Mouse (Mus musculus) c-Kit-negative CD71-positive TER-119-positive erythroid progenitor cells, embryonic 14.5 days (primary cell): ENCODE measurements at regions not wholly inside any gene's neighbourhood (a gene's known extent, or its start where the extent isn't known, plus 50 kb on each side); places are given as distances from the start of the nearest gene placed in this dataset.
"Not testable (repeated sequence)": the region's sequence is repeated elsewhere in the genome, so short reads cannot be mapped to it uniquely, and the experiment has no call there.

Experiments used
- DNase-seq: peaks from one replicate; pipeline ENCODE4 v3.0.0-alpha.2; 2013; ENCODE audit warnings: low read depth, low spot score

DNA sequence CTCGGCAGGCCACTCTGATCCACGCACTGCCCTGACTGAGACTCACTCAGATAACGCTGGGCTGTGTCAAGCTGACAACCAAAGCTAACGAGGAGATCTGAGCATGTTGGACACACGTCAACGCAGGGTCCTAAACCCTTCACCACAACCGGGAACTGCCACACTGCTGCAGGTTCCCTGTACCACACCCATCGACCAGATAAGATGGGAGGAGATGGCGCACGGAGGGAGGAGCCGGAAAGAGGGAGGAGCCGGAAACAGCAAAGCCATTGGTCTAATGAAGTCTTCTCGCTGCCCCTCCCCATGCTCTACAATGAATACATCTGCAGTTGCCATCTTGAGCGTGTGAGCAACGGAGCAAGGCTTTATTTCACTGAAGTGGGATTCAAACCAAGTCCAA, 182.9 kb upstream of the Rpl38 start:
- no peak for DNase-seq

DNA sequence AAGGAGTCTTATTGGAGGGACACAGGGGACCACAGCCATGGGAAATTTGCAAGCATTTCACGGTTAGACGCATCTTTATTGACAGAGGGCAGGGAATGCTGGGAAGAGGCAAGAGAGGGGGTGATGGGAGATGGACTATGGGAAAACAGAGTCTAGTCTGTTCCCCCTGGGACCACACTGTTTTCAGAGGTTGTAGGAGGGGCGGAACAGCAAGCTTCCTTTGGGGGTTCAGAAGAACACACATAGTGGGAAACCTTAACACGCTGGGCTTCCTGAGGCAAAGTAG, 183.7 kb upstream of the Rpl38 start:
- no peak for DNase-seq

DNA sequence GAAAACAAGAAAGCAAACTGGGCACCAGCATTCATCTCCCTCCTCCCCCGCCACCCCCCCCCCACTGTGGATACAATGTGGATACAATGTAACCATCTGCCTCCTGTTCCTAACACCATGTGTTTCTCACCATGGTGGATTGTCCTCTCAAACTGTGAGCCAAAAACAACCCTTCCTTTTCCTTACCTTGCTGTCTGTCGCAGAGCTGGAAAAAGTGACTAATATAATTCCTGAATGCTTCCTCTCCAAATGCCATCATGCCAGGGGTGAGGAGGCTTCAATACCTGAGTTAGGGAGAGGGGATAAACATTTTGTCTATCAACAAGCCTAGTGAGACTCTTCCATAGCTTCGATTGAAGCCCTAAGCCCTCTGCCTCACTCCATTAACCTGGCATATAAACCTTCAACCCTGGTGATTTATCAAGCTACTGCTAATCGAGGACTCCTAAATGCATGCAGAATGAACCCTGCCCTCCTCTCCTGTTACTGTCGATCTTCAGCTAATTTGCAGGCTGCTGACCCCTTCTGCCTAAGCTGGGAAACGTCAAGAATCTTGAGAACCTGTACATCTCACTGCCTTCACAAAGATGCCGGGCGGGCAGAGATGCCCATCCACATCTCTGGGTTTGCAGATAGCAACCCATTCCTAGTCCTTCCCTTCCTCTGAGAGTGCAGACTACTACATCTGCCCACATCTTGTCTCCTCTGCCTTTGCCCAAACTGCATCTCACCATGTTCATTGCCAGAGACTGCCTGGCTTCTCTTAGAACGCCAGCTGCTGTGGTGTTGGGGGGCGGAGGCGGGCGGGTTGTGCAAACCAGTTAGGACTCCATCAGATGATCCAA, 184.3 kb upstream of the Rpl38 start:
- DNase-seq = no peak

DNA sequence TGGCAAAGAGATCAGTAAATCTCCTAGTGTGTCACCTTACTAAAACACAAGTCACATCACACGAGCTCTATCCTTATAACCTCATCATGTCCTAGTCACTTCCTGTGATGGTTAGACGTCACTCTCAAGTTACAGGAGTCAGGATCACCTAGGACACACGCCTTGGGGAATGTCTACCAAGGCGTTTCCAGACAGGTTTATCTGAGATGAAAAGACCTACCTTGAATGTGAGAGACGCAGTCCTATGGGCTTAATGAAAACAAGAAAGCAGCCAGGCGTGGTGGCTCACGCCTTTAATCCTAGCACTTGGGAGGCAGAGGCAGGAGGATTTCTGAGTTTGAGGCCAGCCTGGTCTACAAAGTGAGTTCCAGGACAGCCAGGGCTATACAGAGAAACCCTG, 185.0 kb upstream of the Rpl38 start:
- not testable (repeated sequence) for DNase-seq

DNA sequence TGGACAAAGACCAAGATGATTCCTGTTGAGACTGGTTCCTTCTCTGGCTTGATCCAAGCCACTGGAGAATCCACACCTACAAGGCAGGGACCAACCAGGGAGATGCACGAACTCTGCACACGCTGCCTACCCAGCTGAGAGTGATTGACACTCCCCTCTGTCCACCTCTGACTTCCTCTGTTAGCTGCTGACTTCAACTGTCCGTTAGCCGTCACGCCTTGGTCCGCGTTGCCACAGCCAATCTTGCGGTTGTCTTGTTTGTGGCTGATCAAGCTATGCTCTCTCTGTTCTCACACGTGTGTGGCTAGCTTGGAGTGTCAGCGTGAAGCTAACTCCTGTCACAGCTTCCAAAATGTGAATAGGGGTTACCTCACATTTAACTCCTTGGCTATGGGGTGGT, 186.3 kb upstream of the Rpl38 start:
- DNase-seq = no peak

DNA sequence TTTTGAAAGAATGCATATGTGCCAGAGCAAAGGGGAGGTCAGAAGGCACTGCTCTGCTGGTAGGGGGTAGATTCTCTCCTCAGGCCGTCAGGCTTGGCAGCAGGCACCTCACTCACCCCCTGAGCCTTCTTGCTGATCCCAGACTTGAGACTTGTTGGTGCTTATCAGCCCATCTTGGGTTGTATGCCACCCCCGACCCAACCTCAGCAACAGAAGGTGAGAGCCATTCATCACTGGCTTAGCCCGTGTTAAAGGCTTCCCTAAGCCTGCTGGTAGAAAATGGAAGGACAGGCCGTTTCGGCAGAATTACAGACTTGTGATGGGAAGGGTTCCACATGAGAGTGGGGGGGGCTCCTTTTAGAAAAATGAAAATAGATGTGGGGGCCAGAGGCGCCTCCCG, 187.3 kb upstream of the Rpl38 start:
- DNase-seq = no peak

DNA sequence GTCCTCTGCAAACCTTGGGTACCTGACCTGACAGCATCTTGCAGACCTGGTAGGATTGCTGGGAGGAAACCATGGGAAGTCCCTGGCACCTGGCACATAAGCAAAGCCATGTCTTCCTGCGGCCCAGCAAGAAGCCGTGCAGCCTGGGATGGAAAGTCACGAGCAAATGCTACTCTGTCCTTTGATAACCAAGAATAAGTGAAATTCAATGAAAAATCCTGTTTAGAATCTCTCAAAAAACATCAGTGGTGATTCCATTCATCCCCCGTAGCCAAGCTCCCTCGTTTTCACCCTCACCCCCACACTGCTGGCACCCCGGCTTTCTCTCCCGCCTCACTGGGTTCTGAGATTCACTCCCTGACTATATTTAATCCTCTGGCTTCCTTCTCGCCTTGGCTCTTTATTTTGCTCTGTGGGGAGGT, 188.2 kb upstream of the Rpl38 start:
- DNase-seq = no peak

DNA sequence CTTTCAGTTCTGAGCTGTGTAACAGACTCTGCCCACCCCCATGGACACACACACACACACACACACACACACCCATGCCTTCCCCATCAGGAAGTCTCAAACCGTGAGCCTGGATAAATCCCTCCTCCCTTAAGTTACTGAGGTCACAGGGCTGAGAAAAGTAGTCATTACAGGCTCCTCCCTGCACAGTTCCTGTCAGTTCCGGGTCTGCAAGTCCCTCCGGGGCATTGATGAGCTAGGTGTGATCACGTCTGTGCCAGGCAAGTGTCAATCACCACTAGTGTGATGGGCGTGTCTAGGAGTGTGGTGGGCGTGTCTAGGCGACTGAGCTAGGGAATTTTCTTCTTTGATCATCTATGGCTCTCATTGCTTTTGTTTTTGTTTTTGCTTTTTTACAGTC, 189.6 kb upstream of the Rpl38 start:
- DNase-seq = no peak

DNA sequence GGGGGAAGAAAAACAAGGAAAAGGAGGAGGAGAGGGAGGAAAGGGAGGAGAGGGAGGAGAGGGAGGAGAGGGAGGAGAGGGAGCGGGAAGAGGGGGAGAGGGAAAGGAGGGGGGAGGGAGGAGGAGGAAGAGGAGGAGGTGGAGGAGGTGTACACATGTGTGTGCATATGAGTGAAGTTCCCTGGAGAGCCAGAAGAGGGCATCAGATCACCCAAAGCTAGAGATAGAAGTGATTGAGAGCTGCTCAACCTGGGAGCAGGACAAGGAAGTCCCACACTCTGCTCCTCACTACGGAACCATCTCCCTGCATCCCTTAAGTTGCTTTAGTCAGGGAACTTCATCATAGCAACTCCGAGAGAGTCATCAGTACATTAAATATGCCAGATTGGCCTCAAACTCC, 191.0 kb upstream of the Rpl38 start:
- DNase-seq = no peak

DNA sequence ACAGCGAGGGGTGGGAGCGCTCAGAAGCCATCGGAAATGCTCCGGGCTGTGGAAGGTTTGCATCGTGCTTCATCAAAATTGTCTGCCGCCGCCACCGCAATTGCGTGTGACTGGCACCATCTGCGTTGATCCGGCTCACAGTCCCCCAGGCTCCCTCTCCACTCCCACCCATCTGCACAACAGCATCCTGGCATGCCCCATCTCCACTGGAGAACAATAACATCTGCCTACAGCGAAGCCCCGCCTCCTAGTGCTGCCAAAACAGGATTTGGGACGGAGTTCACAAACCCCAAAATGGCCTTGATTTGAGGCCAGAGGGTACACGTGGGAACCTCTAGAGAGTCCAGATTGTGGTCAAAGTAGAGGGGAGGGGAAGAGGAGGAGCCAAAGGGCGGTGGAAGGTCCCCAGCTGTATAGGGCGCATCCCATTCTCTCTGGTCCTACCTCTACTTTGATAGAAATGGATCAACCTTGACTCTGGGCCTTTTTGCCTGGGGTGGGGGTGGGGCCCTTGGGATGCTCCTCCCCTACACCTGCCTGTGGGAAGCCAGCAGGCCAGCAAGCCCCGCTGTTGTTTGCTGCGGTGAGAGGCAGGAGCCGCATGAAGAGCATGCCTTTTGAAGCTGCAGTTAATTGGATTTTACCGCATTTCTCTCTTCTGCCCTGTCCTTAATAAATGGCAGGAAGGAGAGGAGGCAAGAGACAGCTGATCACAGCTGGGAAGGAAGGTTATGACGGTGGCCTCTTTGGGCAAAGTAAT, 195.6 kb upstream of the Rpl38 start:
- no peak for DNase-seq

DNA sequence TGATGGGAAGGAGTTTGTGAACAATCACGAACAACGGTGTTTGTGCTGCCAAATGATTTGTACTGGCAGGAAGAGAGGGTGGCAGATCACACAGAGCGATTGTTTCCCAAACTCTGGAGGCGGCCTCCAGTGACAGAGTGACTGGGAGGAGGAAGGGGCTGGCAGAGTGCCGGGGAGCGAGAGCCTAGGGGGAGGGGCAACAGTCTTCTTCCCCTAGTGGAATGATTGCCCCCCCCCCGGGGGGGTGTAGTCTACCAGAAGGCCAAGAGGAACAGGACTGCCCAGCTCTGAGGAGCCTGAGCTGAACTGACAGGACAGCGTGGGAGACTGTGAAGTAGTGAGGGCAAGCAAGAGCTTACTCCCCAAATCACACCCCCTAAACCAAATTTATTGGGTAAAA, 199.9 kb upstream of the Rpl38 start:
- no peak for DNase-seq

DNA sequence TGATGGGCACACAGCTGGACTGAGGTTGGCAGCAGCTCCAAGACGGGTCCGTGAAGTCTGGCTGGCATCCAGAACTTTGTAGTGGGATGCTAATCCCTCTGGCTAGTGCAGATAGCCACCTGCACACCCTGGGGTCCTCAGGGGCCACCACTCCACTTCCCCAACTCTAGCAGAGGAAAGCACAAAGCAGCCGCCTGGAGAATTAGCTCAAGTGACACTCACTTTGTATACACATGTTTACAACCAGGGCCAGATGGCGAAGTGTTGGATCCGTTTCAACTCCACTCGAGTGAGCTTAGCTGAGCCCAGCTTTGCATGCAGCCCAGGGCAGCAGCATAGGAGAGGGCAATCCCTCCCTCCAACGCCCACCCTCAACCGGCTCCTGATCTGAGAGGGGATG, 200.5 kb upstream of the Rpl38 start:
- DNase-seq = no peak

DNA sequence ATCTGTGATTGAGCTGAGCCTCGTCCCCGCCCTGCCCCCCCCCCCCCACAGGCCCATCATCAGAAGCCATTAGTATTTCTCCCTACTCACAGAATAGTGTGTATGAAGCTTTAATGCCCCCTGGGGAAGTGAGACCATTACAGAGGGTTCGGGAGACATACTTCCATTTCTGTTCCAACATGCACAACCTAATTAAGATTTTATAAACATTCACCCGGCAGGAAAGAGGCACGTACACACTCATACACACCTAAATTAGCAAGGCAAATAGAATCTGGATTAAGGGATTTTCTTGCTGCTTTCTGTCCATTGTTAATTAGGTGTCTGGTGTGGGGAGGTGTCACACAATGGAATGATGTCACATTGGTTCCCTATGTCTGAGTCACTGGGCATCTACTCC, 202.8 kb upstream of the Rpl38 start:
- no peak for DNase-seq

DNA sequence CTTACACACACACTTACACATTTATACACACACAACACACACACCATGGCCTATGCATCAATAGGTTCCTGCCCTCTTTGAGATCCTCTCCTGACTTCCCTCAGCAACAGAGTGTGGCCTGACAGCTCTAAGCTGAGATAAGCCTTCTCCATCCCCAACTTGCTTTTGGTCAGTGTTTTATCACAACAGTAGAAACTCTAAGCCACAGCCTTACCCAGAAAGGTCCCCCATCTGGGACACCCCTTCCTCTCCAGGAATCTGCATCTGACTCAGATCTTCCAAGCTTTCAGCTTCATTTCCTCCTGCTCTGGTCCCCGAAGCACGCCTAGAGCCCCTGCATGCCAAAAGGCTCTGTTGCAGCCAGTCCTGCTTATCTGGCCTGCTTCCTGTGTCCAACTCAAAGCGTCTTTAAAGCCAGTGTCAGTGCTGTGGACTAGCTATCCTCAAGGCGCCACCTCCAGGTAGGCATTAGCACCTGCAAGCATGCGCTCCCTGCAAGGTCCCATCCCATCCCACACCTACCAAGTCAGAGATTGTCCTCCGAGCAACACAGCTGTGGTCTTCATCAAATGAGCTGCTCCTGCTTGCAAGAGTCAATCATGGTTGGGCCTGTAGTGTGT, 205.5 kb upstream of the Rpl38 start:
- DNase-seq = no peak

DNA sequence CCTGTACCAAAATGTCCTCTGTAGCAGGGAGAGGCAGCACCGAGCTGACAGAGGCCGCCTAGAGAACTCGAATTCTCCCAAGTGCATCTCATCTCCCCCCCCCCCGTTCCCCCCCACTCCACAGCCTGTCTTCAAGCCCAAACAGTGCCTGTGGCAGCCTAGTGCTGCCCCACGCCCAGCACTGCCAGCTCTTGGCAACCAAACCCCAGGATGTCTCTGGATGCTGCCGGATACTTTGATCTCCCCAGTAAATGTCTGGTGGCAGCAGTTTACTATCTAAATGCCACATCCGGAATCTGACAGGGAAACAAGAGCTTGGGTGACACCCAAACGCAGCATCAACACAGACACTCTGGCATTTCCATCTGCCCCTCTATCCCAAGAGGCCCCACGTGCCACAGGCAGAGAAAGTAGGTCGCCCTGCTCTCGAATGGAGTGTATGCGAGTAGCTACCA, 213.4 kb upstream of the Rpl38 start:
- no peak for DNase-seq

DNA sequence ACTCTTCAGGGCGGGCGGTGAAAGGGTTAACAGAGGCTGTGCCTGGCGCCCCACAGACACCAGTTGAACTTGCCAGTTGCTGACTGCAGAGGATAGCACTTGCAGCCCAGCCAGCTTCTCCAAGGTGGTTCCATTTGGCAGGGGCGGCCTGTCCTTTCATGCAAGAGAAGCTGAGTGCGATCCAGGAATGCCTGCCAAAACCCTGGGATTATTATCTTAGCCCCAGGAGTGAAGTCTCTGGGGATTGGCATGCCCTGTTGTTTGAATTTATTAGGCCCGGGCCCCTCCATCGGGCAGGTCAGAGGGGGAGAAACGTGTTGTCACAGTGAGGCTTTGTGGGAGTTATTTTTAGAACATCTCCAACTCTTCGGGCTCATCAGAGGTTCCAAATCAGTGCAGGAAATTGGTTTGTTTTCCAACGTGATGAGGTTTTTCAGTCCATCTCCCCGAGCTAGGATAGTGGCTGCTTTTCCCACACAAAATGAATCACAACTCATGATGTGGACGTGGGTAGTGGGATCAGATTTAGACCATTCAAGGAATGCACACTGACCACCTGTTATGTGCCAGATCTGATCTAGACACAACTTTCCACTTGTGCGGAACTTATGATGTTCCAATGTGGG, 219.4 kb upstream of the Rpl38 start:
- DNase-seq = no peak

DNA sequence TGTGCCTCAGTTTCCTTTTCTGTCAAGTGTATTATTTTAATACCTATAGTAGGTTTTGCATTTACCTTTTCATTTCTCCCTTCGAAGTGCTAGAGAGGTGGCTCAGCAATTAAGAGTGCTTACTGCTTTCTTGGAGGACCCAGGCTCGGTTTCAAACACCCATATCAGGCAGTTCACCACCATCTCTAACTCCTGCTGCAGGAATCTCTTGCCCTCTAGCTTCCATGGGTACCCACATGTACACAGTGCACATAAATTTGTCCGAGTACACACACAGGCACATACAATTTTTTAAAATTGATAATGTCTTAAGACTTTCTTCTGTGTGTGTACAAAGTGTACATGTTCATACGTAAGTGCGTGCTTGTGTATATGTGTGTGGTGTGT, 220.9 kb upstream of the Rpl38 start:
- no peak for DNase-seq

DNA sequence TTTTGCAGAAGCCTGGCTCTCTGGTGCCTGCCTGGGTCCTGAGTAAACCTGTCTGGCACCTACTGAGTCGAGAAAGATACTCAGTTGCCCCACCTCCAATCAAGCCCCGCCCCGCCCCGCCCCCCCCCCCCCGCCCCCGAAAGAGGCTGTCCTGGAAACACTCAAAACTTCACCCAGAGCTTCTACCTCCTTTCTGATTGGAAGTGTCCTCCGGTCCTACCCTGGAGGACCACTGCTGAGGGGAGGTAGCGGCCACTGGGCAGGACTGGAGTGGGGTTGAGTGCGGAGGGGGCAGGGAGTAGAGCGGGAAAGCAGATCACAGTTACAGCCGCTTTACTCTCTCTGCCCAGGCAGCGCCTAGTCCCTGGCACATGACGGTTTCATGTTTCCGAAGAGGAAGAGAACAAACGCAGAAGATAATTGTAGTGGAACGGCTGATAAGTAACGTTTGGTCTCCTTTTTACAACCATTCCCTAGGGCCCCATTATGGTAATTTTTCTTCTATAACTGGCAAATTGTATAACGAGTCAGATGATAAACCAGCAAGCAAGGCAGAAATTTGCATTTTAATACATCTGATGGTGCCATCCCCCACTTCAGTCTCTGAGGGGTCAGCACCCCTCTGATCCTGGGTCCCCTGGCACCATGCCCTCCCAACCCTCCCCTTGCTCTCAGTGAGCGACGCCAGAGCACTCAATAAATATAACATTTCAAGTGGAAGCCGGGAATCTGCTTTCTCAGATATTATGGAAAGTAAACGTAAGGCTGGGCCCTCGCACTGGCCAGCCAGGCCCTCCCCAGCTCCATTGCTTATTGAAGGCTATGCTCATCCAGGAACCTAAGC, 221.5 kb upstream of the Rpl38 start:
- DNase-seq = no peak

DNA sequence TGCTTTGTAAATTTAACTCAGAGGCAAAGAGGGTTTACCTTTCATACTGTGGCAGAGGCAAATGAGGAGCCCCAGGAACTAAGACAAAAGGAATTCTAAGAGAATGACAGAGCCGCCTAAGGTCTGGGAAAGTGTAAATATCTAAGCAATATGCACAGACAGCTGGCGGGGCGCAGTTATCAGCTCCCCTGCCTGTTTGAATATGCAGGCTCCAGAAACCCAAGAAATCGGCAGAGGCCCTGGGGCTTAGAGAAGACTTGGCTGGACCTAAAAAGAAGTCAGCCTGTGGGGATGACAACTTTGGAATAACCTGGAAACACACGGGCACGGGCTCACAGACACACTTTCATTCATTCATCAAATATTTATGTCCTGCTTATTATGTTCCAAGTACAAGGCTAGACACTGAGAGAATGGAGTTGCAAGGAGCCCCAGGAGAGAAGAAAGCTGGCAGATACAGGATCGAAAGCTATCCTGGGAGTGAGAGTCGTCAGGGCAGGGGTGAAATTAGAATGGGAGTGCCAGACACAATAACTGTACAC, 222.2 kb upstream of the Rpl38 start:
- DNase-seq = no peak

DNA sequence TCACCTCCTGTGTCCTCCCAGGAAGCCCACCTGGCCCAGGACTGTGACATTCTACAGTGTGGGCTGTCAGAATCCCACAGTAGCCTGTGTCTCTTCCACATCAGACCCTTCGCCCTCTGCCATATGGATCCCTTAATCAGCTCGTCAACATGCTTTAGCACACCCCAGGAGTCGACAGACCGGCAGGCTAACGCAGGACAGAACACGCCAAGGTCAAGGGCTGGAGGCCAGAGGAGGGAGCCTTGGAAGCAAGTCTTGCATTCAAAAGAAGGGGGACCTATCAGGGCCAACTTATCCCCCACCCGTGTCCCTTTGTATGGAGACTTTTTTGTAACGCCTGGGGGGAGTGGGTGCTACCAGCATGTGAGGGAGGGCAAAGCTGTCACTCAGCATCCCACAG, 224.1 kb upstream of the Rpl38 start:
- DNase-seq = no peak

DNA sequence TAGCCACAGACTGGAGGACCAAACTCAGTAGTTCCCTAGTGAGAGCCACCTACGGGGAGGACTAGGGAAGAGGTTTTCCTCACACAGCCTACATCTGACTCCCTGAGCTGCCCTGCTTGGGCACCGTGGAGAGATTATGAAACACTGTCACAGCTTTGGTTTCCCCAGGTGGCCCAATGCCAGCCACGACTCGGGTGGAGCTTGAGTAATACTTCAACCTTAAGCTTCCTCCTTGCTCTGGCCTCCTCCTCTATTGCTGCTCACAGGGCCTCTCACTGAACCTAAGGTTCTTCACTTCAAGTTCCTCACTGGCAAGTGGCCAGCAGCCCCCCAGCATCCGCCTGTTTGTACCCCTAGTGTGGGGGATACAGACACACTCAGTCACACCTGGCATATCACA, 224.9 kb upstream of the Rpl38 start:
- DNase-seq = no peak
